Comparison of ENCODE assay signal across 24 mouse cellular contexts in the genomic region with DNA sequence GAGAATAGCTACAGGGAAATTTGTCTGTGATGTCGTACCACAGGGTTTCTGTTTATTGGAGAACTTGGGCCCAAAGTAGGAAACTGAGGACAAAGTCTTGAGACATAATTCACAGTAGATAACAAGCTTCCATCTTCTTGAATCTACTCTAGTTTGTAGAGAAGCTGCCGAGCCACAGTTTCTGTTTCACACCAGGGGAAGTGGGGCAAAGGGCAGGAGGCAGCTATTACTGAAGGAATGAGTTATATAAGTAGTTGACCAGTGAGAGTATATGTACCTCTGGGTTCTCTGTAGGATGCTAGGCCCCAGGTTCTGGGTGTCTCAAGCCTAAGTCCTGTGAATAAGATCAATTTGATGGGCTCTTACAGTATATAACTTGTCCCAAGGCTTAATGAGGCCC. TPM values are rescaled to one million over a fixed set of nuclear protein-coding genes. Genes with fewer than 3 reads are reported as not detected.
DNase-seq lines count a peak whose midpoint lies in the region; ATAC-seq lines count a peak whose summit lies in the region.
"Had no signal": no experiment of that assay in that cellular context is flagged by ENCODE, and none has a peak within 500 bp of the region (broad histone marks: within the 10 kb centered on the region; RNA-seq: fewer than 3 reads in every experiment).

No protein-coding gene starts in this region.

- ATAC-seq in kidney, embryonic 14.5 days (ENCODE audit: low FRiP score, low TSS enrichment) = no peak
- peak; percentile 46 for ATAC-seq in intestine, embryonic 15.5 days
- ATAC-seq in stomach, embryonic 15.5 days (ENCODE audit: insufficient read depth, low FRiP score, low read depth) = no peak
- ATAC-seq: forebrain, embryonic 16.5 days; hindbrain, postnatal 0 days had no signal

- H3K4me2 ChIP-seq in kidney, embryonic 14.5 days (replicated peaks; ENCODE audit: low read depth, low read length) = no peak overlapping the region
- H3K4me2 ChIP-seq in intestine, embryonic 15.5 days (replicated peaks) = peak overlapping the region; percentile 44
- H3K4me2 ChIP-seq in stomach, embryonic 15.5 days = no peak overlapping the region
- H3K4me2 ChIP-seq: embryonic facial prominence, embryonic 13.5 days; heart, embryonic 15.5 days; liver, embryonic 11.5 days; lung, embryonic 14.5 days had no signal

- no peak overlapping the region for H3K9ac ChIP-seq in kidney, embryonic 14.5 days (ENCODE audit: low read depth, low read length)
- H3K9ac ChIP-seq in intestine, embryonic 15.5 days = no peak overlapping the region
- no peak overlapping the region for H3K9ac ChIP-seq in stomach, embryonic 15.5 days
- H3K9ac ChIP-seq: embryonic facial prominence, embryonic 13.5 days; heart, embryonic 15.5 days; lung, embryonic 14.5 days had no signal

- H3K4me1 ChIP-seq in kidney, embryonic 14.5 days (ENCODE audit: control insufficient read depth, insufficient read depth, low read length) = peaks cover 7% of the 10 kb centered on the region; the same call in 1 of the 2 replicates
- H3K4me1 ChIP-seq in intestine, embryonic 15.5 days (replicated peaks) = peaks cover 34% of the 10 kb centered on the region
- H3K4me1 ChIP-seq in stomach, embryonic 15.5 days = peaks cover 25% of the 10 kb centered on the region
- H3K4me1 ChIP-seq: heart, embryonic 15.5 days; midbrain, embryonic 10.5 days had no signal

- H3K27ac ChIP-seq in kidney, embryonic 14.5 days (ENCODE audit: low read depth, low read length) = no peak overlapping the region
- H3K27ac ChIP-seq in intestine, embryonic 15.5 days = peak overlapping the region; percentile 85
- peak overlapping the region; percentile 74 for H3K27ac ChIP-seq in stomach, embryonic 15.5 days
- H3K27ac ChIP-seq: embryonic facial prominence, embryonic 13.5 days; heart, adult 2 months; heart, embryonic 15.5 days; hindbrain, postnatal 0 days; left cerebral cortex, adult 2 months; midbrain, embryonic 10.5 days had no signal

- no peak overlapping the region for H3K4me3 ChIP-seq in kidney, embryonic 14.5 days (ENCODE audit: low read length)
- H3K4me3 ChIP-seq in intestine, embryonic 15.5 days (replicated peaks) = no peak overlapping the region
- no peak overlapping the region for H3K4me3 ChIP-seq in stomach, embryonic 15.5 days (replicated peaks)
- H3K4me3 ChIP-seq: embryonic facial prominence, embryonic 13.5 days; heart, adult 2 months; heart, embryonic 15.5 days; left cerebral cortex, adult 2 months; midbrain, embryonic 10.5 days had no signal

- WGBS in kidney, embryonic 14.5 days = 85% methylated on average over 2 of the region's 2 CpGs
- WGBS in intestine, embryonic 15.5 days = 61% methylated on average over 2 of the region's 2 CpGs
- 79% methylated on average over 2 of the region's 2 CpGs for WGBS in stomach, embryonic 15.5 days

- no peaks in the 10 kb centered on the region; the same call in 1 of the 2 replicates for H3K36me3 ChIP-seq in kidney, embryonic 14.5 days (ENCODE audit: control insufficient read depth, insufficient read depth, low read length)
- H3K36me3 ChIP-seq in intestine, embryonic 15.5 days = no peaks in the 10 kb centered on the region
- H3K36me3 ChIP-seq in stomach, embryonic 15.5 days = peaks cover 3% of the 10 kb centered on the region; the same call in 1 of the 2 replicates

- H3K27me3 ChIP-seq in kidney, embryonic 14.5 days (ENCODE audit: control insufficient read depth, insufficient read depth, low read length) = no peaks in the 10 kb centered on the region
- no peaks in the 10 kb centered on the region for H3K27me3 ChIP-seq in intestine, embryonic 15.5 days (replicated peaks)
- no peaks in the 10 kb centered on the region for H3K27me3 ChIP-seq in stomach, embryonic 15.5 days (replicated peaks)
- H3K27me3 ChIP-seq: embryonic facial prominence, embryonic 13.5 days; heart, embryonic 15.5 days had no signal

- H3K9me3 ChIP-seq in kidney, embryonic 14.5 days (ENCODE audit: control insufficient read depth, low read length) = no peaks in the 10 kb centered on the region
- no peaks in the 10 kb centered on the region for H3K9me3 ChIP-seq in intestine, embryonic 15.5 days
- no peaks in the 10 kb centered on the region for H3K9me3 ChIP-seq in stomach, embryonic 15.5 days
- H3K9me3 ChIP-seq: embryonic facial prominence, embryonic 13.5 days; heart, embryonic 15.5 days; midbrain, embryonic 10.5 days had no signal

- DNase-seq in kidney, adult 9 months = peak; percentile 67
- DNase-seq in adipocyte (ENCODE audit: low spot score) = peak; percentile 51
- no peak for DNase-seq in right cerebral cortex, postnatal 25 days
- no peak for DNase-seq in thymus, adult 18-20 months
- DNase-seq: adrenal gland, adult 2 months; B cell, adult 2 months; cerebellum, adult 11 months; cerebellum, postnatal 10 days; gastrocnemius, postnatal 25 days; heart, adult 2 months; layer of hippocampus, adult 9-11 months; right cerebral cortex, postnatal 4 days; thymus, adult 2 months had no signal

RNA-seq across cellular contexts. Expression of a gene that starts 12.2 kb away (rescaled TPM):
- polyA plus RNA-seq in kidney, embryonic 14.5 days (2014; fragmentation: Nextera tagmentation; extraction: Ambion mirVana) = 15.6 and 18.3 TPM in 2 replicates
- 34.2 and 40.5 TPM in 2 replicates for polyA plus RNA-seq in intestine, embryonic 15.5 days (2015; fragmentation: Nextera tagmentation; extraction: Ambion mirVana)
- polyA plus RNA-seq in stomach, embryonic 15.5 days (2015; fragmentation: Nextera tagmentation; extraction: Ambion mirVana) = 30.7 and 37.0 TPM in 2 replicates

RNA-seq across cellular contexts. Expression of a gene that starts 40.6 kb away (rescaled TPM):
- polyA plus RNA-seq in kidney, embryonic 14.5 days (2014; fragmentation: Nextera tagmentation; extraction: Ambion mirVana) = 5.6 and 7.6 TPM in 2 replicates
- polyA plus RNA-seq in intestine, embryonic 15.5 days (2015; fragmentation: Nextera tagmentation; extraction: Ambion mirVana) = 7.3 and 8.0 TPM in 2 replicates
- 8.1 and 8.4 TPM in 2 replicates for polyA plus RNA-seq in stomach, embryonic 15.5 days (2015; fragmentation: Nextera tagmentation; extraction: Ambion mirVana)

Comparison
In these comparisons a context has a peak if more than half of its experiments do, and no peak if none do; other contexts are left out.
1. DNase-seq: peak in kidney, adult 9 months (single experiment) and adipocyte (single experiment); none in right cerebral cortex, postnatal 25 days (single experiment) and thymus, adult 18-20 months (0 of 2).